Mouse (Mus musculus): ENCODE data around the gene Ell3. TPM values are rescaled to one million over a fixed set of nuclear protein-coding genes. Genes with fewer than 3 reads are reported as not detected.
A peak's percentile ranks its signal among the peaks of the same experiment; 100 is the strongest.
"Not testable (repeated sequence)": the region's sequence is repeated elsewhere in the genome, so short reads cannot be mapped to it uniquely, and the experiment has no call there.

The Ell3 gene
- 4.3 and 5.0 TPM in 2 replicates for polyA plus RNA-seq (2016; fragmentation: Nextera tagmentation; extraction: Ambion mirVana)

DNA sequence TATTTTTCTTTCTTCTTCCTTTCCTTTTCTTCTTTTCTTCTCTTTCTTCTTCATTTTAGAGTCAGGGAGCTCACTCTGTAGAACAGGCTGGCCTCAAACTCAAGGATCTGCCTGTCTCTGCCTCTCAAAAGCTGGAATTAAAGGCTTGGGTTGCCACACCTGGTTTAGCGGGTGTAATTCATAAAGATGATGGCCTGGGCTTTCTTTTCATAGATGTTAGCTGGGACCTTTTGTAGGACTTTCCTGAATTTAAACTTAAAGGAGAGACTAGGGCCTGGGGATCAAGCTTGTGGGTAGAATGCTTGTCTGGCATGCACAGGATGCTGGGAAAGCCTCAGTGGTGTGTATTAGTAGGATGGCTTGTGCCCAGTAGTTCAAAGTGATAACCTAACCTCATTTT is at the start of gene Ell3:
TSS of gene Ell3 (minus strand) at position 101 of the 400 bp plus-strand sequence.
- H3K4me1 ChIP-seq, result peaks cover 30% of the 10 kb centered on the region
- H3K9me3 ChIP-seq, result no peaks in the 10 kb centered on the region
- H3K27me3 ChIP-seq (ENCODE audit: poor library complexity, severe bottlenecking), result peaks cover 29% of the 10 kb centered on the region
- DNase-seq (ENCODE audit: extremely low spot score, low spot score), result no peak
- peaks cover 10% of the 10 kb centered on the region for H3K36me3 ChIP-seq (replicated peaks)
- no peak within 1 kb of the TSS for H3K27ac ChIP-seq
- 83% methylated on average over 1 of the region's 1 CpGs for WGBS
- peak within 1 kb of the TSS; percentile 49; the same call in 1 of the 2 replicates for H3K4me3 ChIP-seq

DNA sequence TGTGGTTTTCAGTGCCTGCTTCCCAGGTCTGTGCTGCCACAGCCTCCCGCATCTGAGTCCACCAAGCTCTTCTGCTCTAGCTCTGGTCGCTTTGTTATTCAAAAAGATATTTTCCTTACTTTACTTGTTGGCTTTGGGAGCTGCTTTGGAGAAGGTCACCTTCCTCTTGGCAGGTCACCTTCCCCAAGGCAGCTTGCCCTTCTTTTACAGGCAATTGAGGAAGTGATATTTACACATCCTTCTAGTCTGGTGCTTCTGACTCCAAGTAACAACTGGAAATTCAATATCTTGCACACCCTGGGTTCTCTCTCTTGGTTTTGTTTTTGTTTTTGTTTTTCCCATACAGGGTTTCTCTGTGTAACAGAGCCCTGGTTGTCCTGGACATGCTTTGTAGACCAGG is 40.3 kb upstream of the Ell3 start:
- H3K36me3 ChIP-seq (replicated peaks); H3K27me3 ChIP-seq (ENCODE audit: poor library complexity, severe bottlenecking); H3K9me3 ChIP-seq; H3K27ac ChIP-seq; DNase-seq (ENCODE audit: extremely low spot score, low spot score); H3K4me3 ChIP-seq: not testable (repeated sequence)
- H3K4me1 ChIP-seq, result peaks cover 12% of the 10 kb centered on the region
- WGBS, result 87% methylated on average over 2 of the region's 2 CpGs

- no peaks in the 10 kb centered on the region for H3K27me3 ChIP-seq (ENCODE audit: poor library complexity, severe bottlenecking)
- H3K4me1 ChIP-seq, result peaks cover 12% of the 10 kb centered on the region
- 52% methylated on average over 8 of the region's 8 CpGs for WGBS
- H3K27ac ChIP-seq, result peak overlapping the region; percentile 58
- H3K36me3 ChIP-seq (replicated peaks), result no peaks in the 10 kb centered on the region
- H3K9me3 ChIP-seq, result no peaks in the 10 kb centered on the region
- DNase-seq (ENCODE audit: extremely low spot score, low spot score), result no peak
- no peak overlapping the region for H3K4me3 ChIP-seq
Observed at GRCm38 (mm10) chr2:121483576-121483975, 39.5 kb upstream of the Ell3 start.

DNA sequence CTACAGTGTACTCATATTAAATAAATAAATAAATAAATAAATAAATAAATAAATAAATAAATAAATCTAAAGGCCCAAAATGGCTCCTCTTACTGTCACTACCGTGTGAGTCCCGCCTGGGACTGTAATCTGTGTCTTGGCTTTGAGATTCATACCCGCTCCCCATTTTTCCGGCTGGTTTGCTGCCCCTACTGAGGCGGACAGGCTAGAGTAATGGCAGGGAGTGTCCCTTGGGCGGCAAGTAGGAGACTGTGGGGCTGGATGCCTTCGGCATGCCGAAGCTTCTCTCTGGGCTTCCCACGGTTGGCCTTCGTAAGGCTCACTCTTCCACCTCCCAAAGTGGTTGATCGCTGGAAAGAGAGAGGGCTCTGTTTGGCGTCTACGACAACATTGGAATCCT is 36.8 kb upstream of the Ell3 start:
- not testable (repeated sequence) for H3K27me3 ChIP-seq (ENCODE audit: poor library complexity, severe bottlenecking); H3K36me3 ChIP-seq (replicated peaks); DNase-seq (ENCODE audit: extremely low spot score, low spot score); H3K9me3 ChIP-seq; H3K4me3 ChIP-seq; H3K27ac ChIP-seq
- WGBS, result 86% methylated on average over 13 of the region's 13 CpGs
- peaks cover 12% of the 10 kb centered on the region for H3K4me1 ChIP-seq

DNA sequence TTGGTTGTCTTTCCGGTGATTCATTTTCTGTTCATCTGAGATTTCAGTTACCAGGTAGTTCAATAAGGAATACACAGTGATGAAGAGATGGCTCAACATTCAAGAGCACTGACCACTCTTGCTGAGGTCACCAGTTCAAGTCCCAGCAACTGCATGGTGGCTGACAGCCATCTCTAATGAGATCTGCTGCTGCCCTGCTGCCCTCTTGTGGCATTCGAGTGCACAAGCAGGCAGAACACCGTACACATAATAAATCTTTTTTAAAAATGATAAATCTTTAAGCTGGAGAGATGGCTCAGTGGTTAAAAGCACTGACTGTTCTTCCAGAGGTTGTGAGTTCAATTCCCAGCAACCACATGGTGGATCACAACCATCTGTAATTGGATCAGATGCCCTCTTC is 36.4 kb upstream of the Ell3 start:
- Histone ChIP-seq H3K9me3 (no peaks in the 10 kb centered on the region), H3K4me3 (no peak overlapping the region), H3K27ac (no peak overlapping the region), H3K4me1 (peaks cover 12% of the 10 kb centered on the region), H3K36me3 (replicated peaks) (no peaks in the 10 kb centered on the region), H3K27me3 (ENCODE audit: poor library complexity, severe bottlenecking) (no peaks in the 10 kb centered on the region)
- WGBS, result 66% methylated on average over 3 of the region's 3 CpGs
- DNase-seq (ENCODE audit: extremely low spot score, low spot score), result no peak

- no peak for DNase-seq (ENCODE audit: extremely low spot score, low spot score)
- H3K27me3 ChIP-seq (ENCODE audit: poor library complexity, severe bottlenecking), result no peaks in the 10 kb centered on the region
- no peak overlapping the region for H3K27ac ChIP-seq
- H3K4me1 ChIP-seq, result peaks cover 4% of the 10 kb centered on the region
- no peak overlapping the region for H3K4me3 ChIP-seq
- WGBS, result 84% methylated on average over 3 of the region's 3 CpGs
- H3K9me3 ChIP-seq, result no peaks in the 10 kb centered on the region
- H3K36me3 ChIP-seq (replicated peaks), result no peaks in the 10 kb centered on the region
Observed at GRCm38 (mm10) chr2:121477491-121478266, 33.6 kb upstream of the Ell3 start.

DNA sequence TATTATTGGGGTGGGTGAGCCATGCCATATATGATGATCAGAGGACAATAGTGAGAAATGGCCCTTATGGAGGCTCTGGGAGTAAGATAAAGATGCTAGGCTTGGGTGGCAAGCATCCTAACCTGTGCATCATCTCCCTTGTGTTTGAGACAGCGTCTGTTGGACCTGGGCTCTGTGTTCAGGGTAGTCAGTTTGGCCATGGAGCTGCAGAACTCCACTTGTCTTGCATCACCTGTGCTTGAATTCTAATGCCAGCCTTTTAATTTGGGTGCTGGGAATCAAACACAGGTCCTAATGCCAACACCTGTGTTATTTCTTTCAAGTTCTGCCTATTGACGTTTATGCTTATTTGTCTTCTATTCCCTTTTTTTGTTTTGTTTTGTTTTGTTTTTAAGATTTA is 31.2 kb upstream of the Ell3 start:
- H3K27me3 ChIP-seq (ENCODE audit: poor library complexity, severe bottlenecking); DNase-seq (ENCODE audit: extremely low spot score, low spot score); H3K4me3 ChIP-seq; H3K27ac ChIP-seq; H3K4me1 ChIP-seq; H3K9me3 ChIP-seq: not testable (repeated sequence)
- peaks cover 13% of the 10 kb centered on the region for H3K36me3 ChIP-seq (replicated peaks)
- 98% methylated on average over 2 of the region's 2 CpGs for WGBS

- 39% methylated on average over 8 of the region's 8 CpGs for WGBS
- Histone ChIP-seq H3K4me3 (peak overlapping the region; percentile 64), H3K4me1 (peaks cover 4% of the 10 kb centered on the region), H3K27me3 (ENCODE audit: poor library complexity, severe bottlenecking) (no peaks in the 10 kb centered on the region), H3K27ac (peak overlapping the region; percentile 72), H3K9me3 (no peaks in the 10 kb centered on the region), H3K36me3 (replicated peaks) (peaks cover 16% of the 10 kb centered on the region)
- no peak for DNase-seq (ENCODE audit: extremely low spot score, low spot score)
Observed at GRCm38 (mm10) chr2:121474180-121474535, 30.1 kb upstream of the Ell3 start.

DNA sequence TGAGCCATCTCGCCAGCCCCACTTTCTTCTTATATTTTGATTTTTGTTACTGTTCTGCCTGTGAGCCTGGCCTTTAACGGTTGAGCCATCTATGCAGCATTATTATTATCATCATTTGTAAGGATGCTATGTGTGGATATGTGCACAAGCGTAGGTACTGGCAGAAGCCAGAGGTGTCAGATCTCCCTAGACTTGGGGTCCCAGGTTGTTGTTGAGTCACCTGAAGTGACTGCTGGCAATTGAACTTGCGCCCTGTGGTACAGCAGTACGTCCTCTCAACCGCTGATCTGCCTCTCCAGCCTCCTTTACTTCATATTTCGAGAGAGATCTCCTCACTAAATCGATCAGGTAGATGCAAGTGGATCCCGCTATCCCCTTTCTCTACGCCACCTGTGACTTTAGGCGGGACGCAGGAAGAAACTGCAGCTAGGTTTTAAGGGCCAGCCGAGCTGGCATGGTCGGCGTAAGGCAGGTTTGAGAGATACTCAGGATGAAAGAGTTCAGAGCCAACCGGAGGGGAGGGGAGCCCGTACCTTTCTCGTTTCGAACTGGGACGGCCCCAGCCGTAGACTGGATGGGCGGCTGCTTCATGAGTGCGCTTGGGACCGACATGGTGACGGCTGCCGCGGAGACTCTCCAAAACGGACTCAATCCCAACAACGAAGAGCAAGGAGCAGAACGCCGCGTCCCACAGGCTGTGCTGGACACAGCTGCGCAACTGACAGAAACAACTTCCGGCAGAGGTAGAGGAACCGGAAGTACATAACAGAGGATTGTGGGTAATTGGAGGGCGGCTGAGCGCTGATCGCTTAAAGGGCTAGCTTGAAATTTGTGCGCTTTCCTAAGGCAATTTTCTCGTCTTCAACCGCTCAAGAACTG is 29.5 kb upstream of the Ell3 start, which contains the start of gene Mfap1b:
TSS of gene Mfap1b (minus strand) at position 767 of the 879 bp plus-strand sequence.
- Histone ChIP-seq H3K27ac (peak within 1 kb of the TSS; percentile 72), H3K36me3 (replicated peaks) (peaks cover 16% of the 10 kb centered on the region), H3K4me3 (peak within 1 kb of the TSS; percentile 64)
- H3K4me1 ChIP-seq; H3K27me3 ChIP-seq (ENCODE audit: poor library complexity, severe bottlenecking); H3K9me3 ChIP-seq: not testable (repeated sequence)
- WGBS, result 5% methylated on average over 41 of the region's 41 CpGs
- DNase-seq (ENCODE audit: extremely low spot score, low spot score), result peak; percentile 78

GRCm38 (mm10) chr2:121472783-121473182 is 28.7 kb upstream of the Ell3 start:
- not testable (repeated sequence) for H3K27ac ChIP-seq; H3K4me1 ChIP-seq; H3K9me3 ChIP-seq; DNase-seq (ENCODE audit: extremely low spot score, low spot score); H3K27me3 ChIP-seq (ENCODE audit: poor library complexity, severe bottlenecking)
- 94% methylated on average over 3 of the region's 3 CpGs for WGBS
- H3K4me3 ChIP-seq, result peak overlapping the region; percentile 64
- H3K36me3 ChIP-seq (replicated peaks), result peaks cover 20% of the 10 kb centered on the region

- H3K4me3 ChIP-seq; H3K27me3 ChIP-seq (ENCODE audit: poor library complexity, severe bottlenecking); DNase-seq (ENCODE audit: extremely low spot score, low spot score); H3K27ac ChIP-seq; H3K4me1 ChIP-seq; H3K9me3 ChIP-seq: not testable (repeated sequence)
- H3K36me3 ChIP-seq (replicated peaks), result peaks cover 20% of the 10 kb centered on the region
- WGBS, result 83% methylated on average over 4 of the region's 6 CpGs
Observed at GRCm38 (mm10) chr2:121468982-121469381, 24.9 kb upstream of the Ell3 start.

DNA sequence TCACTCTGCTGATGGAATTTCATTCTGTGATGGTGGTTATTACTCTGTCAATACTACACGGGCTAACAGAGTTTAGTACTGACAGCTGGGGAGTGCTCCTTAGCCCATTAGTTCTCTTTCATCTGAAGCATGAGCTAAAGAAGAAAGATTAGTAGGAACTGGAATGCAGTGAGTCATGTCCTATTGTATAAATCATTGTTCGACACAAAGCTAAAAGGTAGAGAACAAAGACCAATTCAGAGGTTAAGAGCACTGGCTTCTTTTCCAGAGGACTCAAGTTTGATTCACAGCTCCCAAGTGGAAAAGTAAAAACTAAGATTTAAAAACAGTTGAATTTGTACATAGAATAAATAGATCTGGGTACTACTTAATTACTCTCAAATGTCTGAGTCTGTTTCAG is 16.0 kb upstream of the Ell3 start:
- WGBS, result 76% methylated on average over 2 of the region's 2 CpGs
- peaks cover 35% of the 10 kb centered on the region for H3K36me3 ChIP-seq (replicated peaks)
- no peak for DNase-seq (ENCODE audit: extremely low spot score, low spot score)
- peaks cover 16% of the 10 kb centered on the region for H3K4me1 ChIP-seq
- H3K27ac ChIP-seq, result no peak overlapping the region
- no peaks in the 10 kb centered on the region for H3K9me3 ChIP-seq
- H3K4me3 ChIP-seq, result no peak overlapping the region
- H3K27me3 ChIP-seq (ENCODE audit: poor library complexity, severe bottlenecking), result no peaks in the 10 kb centered on the region

Data from forebrain, embryonic 10.5 days (tissue).